Mouse (Mus musculus) adrenal gland, postnatal 4 days (tissue): ENCODE data around the gene Nprl3. TPM values are rescaled to one million over a fixed set of nuclear protein-coding genes. Genes with fewer than 3 reads are reported as not detected.

ENCODE experiments used
- total RNA-seq, 2 experiments: library from RNA; stranded (reverse); gene quantifications; 2 replicates each; pipeline ENCODE4 v1.2.3; 2021

Nprl3 gene
- total RNA-seq, 2 experiments from 2014 or later, result 73.7 to 77.3 TPM

Other genes starting within 250 kb of the Nprl3 start
- under 1 TPM; 0.17 to 0.40 TPM for gene Il9r, start 67.4 kb downstream of the Nprl3 start, total RNA-seq
- 10 to 100 TPM; 19.5 to 20.2 TPM for gene Snrnp25, start 62.3 kb downstream of the Nprl3 start, total RNA-seq
- gene Rhbdf1, start 45.4 kb downstream of the Nprl3 start, total RNA-seq, result 10 to 100 TPM; 43.7 to 47.5 TPM
- gene Mpg, start 41.2 kb downstream of the Nprl3 start, total RNA-seq, result 10 to 100 TPM; 38.5 to 40.6 TPM
- gene Hba-x, start 8.7 kb upstream of the Nprl3 start, total RNA-seq, result not detected
- 1,000 to 10,000 TPM; 4,498 to 5,274 TPM for gene Hba-a1, start 15.8 kb upstream of the Nprl3 start, total RNA-seq
- 1 to 10 TPM; 3.9 to 5.3 TPM for gene Hbq1b, start 19.3 kb upstream of the Nprl3 start, total RNA-seq
- gene Hba-a2, start 28.8 kb upstream of the Nprl3 start, total RNA-seq, result 1,000 to 10,000 TPM; 3,034 to 3,470 TPM
- 1 to 10 TPM in 1 of 2 experiments, not detected in 1; 1.5 TPM for gene Hbq1a, start 32.4 kb upstream of the Nprl3 start, total RNA-seq
- gene Sh3pxd2b, start 80.1 kb upstream of the Nprl3 start, total RNA-seq, result 10 to 100 TPM; 23.4 to 29.2 TPM
- gene Ubtd2, start 187.7 kb upstream of the Nprl3 start, total RNA-seq, result 10 to 100 TPM; 26.1 to 30.9 TPM